Mouse (Mus musculus): ENCODE data around the gene Bend7. TPM values are rescaled to one million over a fixed set of nuclear protein-coding genes. Genes with fewer than 3 reads are reported as not detected.

Gene Bend7
- polyA plus RNA-seq, 1 experiment, result 1.5 TPM

DNA sequence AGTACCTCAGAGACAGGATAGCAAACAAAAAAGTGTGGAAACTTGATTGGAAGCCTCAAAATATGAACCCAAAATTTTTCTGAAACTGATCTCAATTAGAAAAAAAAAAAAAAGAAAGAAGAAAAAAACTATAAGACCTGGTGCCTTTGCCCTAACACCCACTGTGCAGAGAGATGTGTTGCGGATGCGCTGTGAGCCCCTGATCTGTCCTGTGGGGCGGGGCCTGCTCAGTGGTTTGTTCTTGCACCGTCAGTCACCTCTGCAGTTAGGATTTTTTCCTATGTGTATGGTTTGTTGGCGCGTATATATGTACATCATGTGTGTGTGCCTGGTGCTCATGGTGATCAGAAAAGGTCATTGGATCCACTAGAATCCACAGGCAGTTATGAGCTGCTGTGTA, 56.3 kb downstream of the Bend7 start:
- TF ChIP-seq POLR2A (IDR thresholded peaks at IDR 0.05; ENCODE audit: extremely low read depth, insufficient read depth, low read length) (no peak), CTCF (IDR thresholded peaks at IDR 0.05; ENCODE audit: extremely low read depth, insufficient read depth, low read length) (no peak)
- Histone ChIP-seq H3K4me3 (ENCODE audit: insufficient read depth, low read length) (no peak overlapping the region), H3K27ac (ENCODE audit: insufficient read depth, low read length) (no peak overlapping the region), H3K4me1 (ENCODE audit: control insufficient read depth, insufficient read depth, low read length) (no peaks in the 10 kb centered on the region)

- Histone ChIP-seq H3K27ac (ENCODE audit: insufficient read depth, low read length) (no peak overlapping the region), H3K4me3 (ENCODE audit: insufficient read depth, low read length) (no peak overlapping the region), H3K4me1 (ENCODE audit: control insufficient read depth, insufficient read depth, low read length) (no peaks in the 10 kb centered on the region)
- TF ChIP-seq CTCF (IDR thresholded peaks at IDR 0.05; ENCODE audit: extremely low read depth, insufficient read depth, low read length) (no peak), POLR2A (IDR thresholded peaks at IDR 0.05; ENCODE audit: extremely low read depth, insufficient read depth, low read length) (no peak)
Measured at GRCm38 (mm10) chr2:4777291-4777690, 59.7 kb downstream of the Bend7 start.

- Histone ChIP-seq H3K27ac (ENCODE audit: insufficient read depth, low read length) (no peak overlapping the region), H3K4me3 (ENCODE audit: insufficient read depth, low read length) (no peak overlapping the region), H3K4me1 (ENCODE audit: control insufficient read depth, insufficient read depth, low read length) (no peaks in the 10 kb centered on the region)
- no peak for TF ChIP-seq CTCF (IDR thresholded peaks at IDR 0.05; ENCODE audit: extremely low read depth, insufficient read depth, low read length)
- TF ChIP-seq POLR2A (IDR thresholded peaks at IDR 0.05; ENCODE audit: extremely low read depth, insufficient read depth, low read length), result no peak
Measured at GRCm38 (mm10) chr2:4781641-4782040, 64.0 kb downstream of the Bend7 start.

DNA sequence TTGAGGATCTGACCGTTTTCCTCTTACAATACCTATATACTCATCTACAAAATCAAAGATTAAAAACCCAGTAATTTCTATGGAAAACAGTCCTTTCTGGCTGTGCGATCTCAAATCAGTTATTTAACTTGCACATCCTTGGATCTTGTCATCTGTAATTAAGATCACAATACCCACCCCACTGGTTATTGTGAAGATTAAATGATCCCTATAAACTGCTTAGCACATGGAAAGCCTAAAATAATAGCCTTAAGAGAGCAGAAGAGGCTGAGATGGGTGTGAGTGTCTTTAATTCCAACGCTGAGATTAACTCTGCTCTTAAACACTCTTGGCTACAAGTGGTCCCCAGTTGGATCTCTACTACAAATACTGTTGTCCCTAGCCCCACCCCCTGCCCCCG, 64.8 kb downstream of the Bend7 start:
- Histone ChIP-seq H3K4me3 (ENCODE audit: insufficient read depth, low read length) (no peak overlapping the region), H3K27ac (ENCODE audit: insufficient read depth, low read length) (no peak overlapping the region), H3K4me1 (ENCODE audit: control insufficient read depth, insufficient read depth, low read length) (no peaks in the 10 kb centered on the region)
- TF ChIP-seq CTCF (IDR thresholded peaks at IDR 0.05; ENCODE audit: extremely low read depth, insufficient read depth, low read length) (no peak), POLR2A (IDR thresholded peaks at IDR 0.05; ENCODE audit: extremely low read depth, insufficient read depth, low read length) (no peak)

DNA sequence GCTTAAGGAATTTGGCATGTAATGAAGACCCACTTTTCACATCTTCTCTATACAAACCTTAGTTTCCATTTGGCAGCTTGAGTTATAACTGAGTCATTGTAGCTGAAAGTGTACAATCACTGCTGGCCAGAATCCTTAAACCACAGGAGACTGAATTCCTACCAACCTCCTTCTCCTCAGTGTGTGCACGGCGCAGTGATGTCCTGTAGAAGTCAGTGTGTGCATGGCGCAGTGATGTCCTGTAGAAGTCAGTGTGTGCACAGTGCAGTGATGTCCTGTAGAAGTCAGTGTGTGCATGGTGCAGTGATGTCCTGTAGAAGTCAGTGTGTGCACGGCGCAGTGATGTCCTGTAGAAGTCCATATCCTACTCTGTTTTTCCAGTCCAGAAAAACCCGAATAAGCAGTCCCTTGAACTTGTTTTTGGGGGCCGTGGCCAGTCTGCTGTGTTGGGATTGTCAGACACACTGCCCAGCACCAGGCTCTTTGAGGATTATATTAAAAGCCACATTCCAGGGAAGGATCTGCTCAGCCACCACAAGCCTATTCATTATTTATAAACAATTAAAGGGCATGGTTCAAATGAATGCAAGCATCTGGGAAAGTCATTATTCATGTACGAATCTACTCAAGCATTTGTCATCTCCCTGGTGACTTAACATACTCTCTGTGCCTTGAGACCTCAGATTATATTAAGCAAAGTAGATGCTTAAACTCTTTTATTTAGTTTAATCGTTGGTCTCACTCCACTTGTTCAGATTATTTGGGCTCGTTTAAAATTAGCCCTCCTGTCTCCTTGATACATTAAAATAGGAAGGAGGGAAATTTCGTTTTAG, 65.4 kb downstream of the Bend7 start:
- H3K27ac ChIP-seq (ENCODE audit: insufficient read depth, low read length), result no peak overlapping the region
- TF ChIP-seq POLR2A (IDR thresholded peaks at IDR 0.05; ENCODE audit: extremely low read depth, insufficient read depth, low read length), result no peak
- TF ChIP-seq CTCF (IDR thresholded peaks at IDR 0.05; ENCODE audit: extremely low read depth, insufficient read depth, low read length), result no peak
- no peak overlapping the region for H3K4me3 ChIP-seq (ENCODE audit: insufficient read depth, low read length)
- no peaks in the 10 kb centered on the region for H3K4me1 ChIP-seq (ENCODE audit: control insufficient read depth, insufficient read depth, low read length)

DNA sequence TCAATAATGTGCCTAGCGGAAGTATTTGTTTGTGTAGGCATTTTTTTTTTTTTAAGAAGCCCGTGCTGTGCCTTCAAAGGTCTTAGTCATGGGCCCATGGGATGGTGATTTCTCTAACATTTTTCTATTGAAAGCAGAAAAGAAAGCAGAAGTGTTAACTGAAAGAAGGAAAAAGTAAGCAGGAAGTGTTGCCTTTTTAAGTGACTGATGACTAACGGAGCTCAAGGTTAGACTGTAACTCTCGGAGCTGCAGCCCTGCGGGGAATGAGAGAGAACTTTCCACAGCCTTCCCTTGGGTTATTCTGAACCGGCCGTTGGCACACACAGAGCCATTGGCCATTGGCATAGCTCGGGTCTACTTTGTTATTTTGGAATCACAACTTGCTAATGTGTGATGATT, 66.4 kb downstream of the Bend7 start:
- Histone ChIP-seq H3K4me3 (ENCODE audit: insufficient read depth, low read length) (no peak overlapping the region), H3K4me1 (ENCODE audit: control insufficient read depth, insufficient read depth, low read length) (no peaks in the 10 kb centered on the region), H3K27ac (ENCODE audit: insufficient read depth, low read length) (no peak overlapping the region)
- no peak for TF ChIP-seq CTCF (IDR thresholded peaks at IDR 0.05; ENCODE audit: extremely low read depth, insufficient read depth, low read length)
- no peak for TF ChIP-seq POLR2A (IDR thresholded peaks at IDR 0.05; ENCODE audit: extremely low read depth, insufficient read depth, low read length)

GRCm38 (mm10) chr2:4785016-4785415, 67.4 kb downstream of the Bend7 start:
- no peak for TF ChIP-seq POLR2A (IDR thresholded peaks at IDR 0.05; ENCODE audit: extremely low read depth, insufficient read depth, low read length)
- TF ChIP-seq CTCF (IDR thresholded peaks at IDR 0.05; ENCODE audit: extremely low read depth, insufficient read depth, low read length), result no peak
- H3K4me3 ChIP-seq (ENCODE audit: insufficient read depth, low read length), result no peak overlapping the region
- H3K27ac ChIP-seq (ENCODE audit: insufficient read depth, low read length), result no peak overlapping the region
- H3K4me1 ChIP-seq (ENCODE audit: control insufficient read depth, insufficient read depth, low read length), result no peaks in the 10 kb centered on the region

- no peaks in the 10 kb centered on the region for H3K4me1 ChIP-seq (ENCODE audit: control insufficient read depth, insufficient read depth, low read length)
- TF ChIP-seq POLR2A (IDR thresholded peaks at IDR 0.05; ENCODE audit: extremely low read depth, insufficient read depth, low read length) (no peak), CTCF (IDR thresholded peaks at IDR 0.05; ENCODE audit: extremely low read depth, insufficient read depth, low read length) (no peak)
- no peak overlapping the region for H3K4me3 ChIP-seq (ENCODE audit: insufficient read depth, low read length)
- no peak overlapping the region for H3K27ac ChIP-seq (ENCODE audit: insufficient read depth, low read length)
Measured at GRCm38 (mm10) chr2:4787223-4787622, 69.6 kb downstream of the Bend7 start.

DNA sequence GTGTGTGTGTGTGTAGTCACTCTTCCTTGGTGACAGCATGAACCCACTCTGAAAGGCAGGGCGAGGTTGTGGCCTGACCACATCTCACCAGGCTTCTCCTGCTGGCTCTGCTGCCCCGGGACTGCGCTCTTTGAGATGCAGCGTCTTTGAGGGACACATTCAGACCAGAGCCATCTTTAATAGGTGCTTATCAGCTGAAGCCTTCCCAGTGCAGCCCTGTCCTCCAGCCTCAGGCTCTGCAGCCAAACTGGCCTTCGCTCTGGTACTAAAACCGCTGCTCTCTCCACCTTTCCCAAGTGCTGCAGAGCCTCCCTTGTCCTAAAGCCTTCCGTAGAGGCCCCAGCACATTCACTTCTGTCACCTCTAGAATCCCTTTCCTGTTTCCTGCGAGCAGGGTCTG, 74.0 kb downstream of the Bend7 start:
- Histone ChIP-seq H3K4me1 (ENCODE audit: control insufficient read depth, insufficient read depth, low read length) (no peaks in the 10 kb centered on the region), H3K27ac (ENCODE audit: insufficient read depth, low read length) (no peak overlapping the region), H3K4me3 (ENCODE audit: insufficient read depth, low read length) (no peak overlapping the region)
- no peak for TF ChIP-seq POLR2A (IDR thresholded peaks at IDR 0.05; ENCODE audit: extremely low read depth, insufficient read depth, low read length)
- no peak for TF ChIP-seq CTCF (IDR thresholded peaks at IDR 0.05; ENCODE audit: extremely low read depth, insufficient read depth, low read length)

DNA sequence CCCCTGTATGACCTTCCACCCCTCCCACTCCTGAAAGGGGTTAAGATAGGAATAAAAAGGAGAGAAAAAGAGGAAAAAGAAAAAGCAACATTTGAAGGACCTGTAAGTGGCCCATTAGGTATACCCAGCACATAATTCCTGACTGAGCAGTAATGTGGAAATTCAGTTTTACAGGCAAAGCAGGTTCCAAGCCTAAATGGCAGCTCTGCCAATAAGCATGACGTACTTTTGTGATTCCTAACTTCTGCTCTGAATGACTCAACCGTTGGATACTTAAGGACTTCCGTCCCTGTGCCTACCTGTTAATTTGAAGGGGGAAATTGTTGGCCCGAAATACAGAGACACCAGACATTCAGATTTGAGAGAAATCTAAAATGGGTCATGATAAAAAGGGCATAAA, 74.9 kb downstream of the Bend7 start:
- H3K27ac ChIP-seq (ENCODE audit: insufficient read depth, low read length), result no peak overlapping the region
- H3K4me1 ChIP-seq (ENCODE audit: control insufficient read depth, insufficient read depth, low read length), result no peaks in the 10 kb centered on the region
- no peak for TF ChIP-seq CTCF (IDR thresholded peaks at IDR 0.05; ENCODE audit: extremely low read depth, insufficient read depth, low read length)
- TF ChIP-seq POLR2A (IDR thresholded peaks at IDR 0.05; ENCODE audit: extremely low read depth, insufficient read depth, low read length), result no peak
- no peak overlapping the region for H3K4me3 ChIP-seq (ENCODE audit: insufficient read depth, low read length)

Data from cortical plate, adult 2 months (tissue).